Mouse (Mus musculus): Measurements from ENCODE around the gene Slc22a14. TPM values are rescaled to one million over a fixed set of nuclear protein-coding genes. Genes with fewer than 3 reads are reported as not detected.
"Not testable (repeated sequence)": the region's sequence is repeated elsewhere in the genome, so short reads cannot be mapped to it uniquely, and the experiment has no call there.

Slc22a14 gene
- total RNA-seq, 1 experiment from 2014 or later, result not detected

GRCm38 (mm10) chr9:119322289-119323259 is 42.8 kb downstream of the Slc22a14 start, which contains the start of gene Oxsr1:
Oxsr1 (minus strand) TSS chr9:119322427.
- peak; percentile 99 for DNase-seq

- no peak for DNase-seq
Observed at GRCm38 (mm10) chr9:119321392-119322229, 43.7 kb downstream of the Slc22a14 start.

GRCm38 (mm10) chr9:119320946-119321345 is 44.4 kb downstream of the Slc22a14 start:
- DNase-seq, result no peak

GRCm38 (mm10) chr9:119320446-119320845 is 44.9 kb downstream of the Slc22a14 start:
- no peak for DNase-seq

- DNase-seq, result no peak
Observed at GRCm38 (mm10) chr9:119318891-119319290, 46.5 kb downstream of the Slc22a14 start.

GRCm38 (mm10) chr9:119313096-119313495 is 52.3 kb downstream of the Slc22a14 start:
- no peak for DNase-seq

GRCm38 (mm10) chr9:119309067-119309466 is 56.3 kb downstream of the Slc22a14 start:
- DNase-seq, result no peak

- no peak for DNase-seq
Observed at GRCm38 (mm10) chr9:119305863-119306262, 59.5 kb downstream of the Slc22a14 start.

GRCm38 (mm10) chr9:119298563-119298962 is 66.8 kb downstream of the Slc22a14 start:
- DNase-seq, result no peak

- no peak for DNase-seq
Observed at GRCm38 (mm10) chr9:119297696-119298095, 67.7 kb downstream of the Slc22a14 start.

- DNase-seq, result no peak
Observed at GRCm38 (mm10) chr9:119290791-119291190, 74.6 kb downstream of the Slc22a14 start.

GRCm38 (mm10) chr9:119280894-119281682 is 84.3 kb downstream of the Slc22a14 start:
- no peak for DNase-seq

GRCm38 (mm10) chr9:119278031-119278430 is 87.3 kb downstream of the Slc22a14 start:
- no peak for DNase-seq

GRCm38 (mm10) chr9:119276321-119276720 is 89.0 kb downstream of the Slc22a14 start:
- peak; percentile 35 for DNase-seq

- not testable (repeated sequence) for DNase-seq
Observed at GRCm38 (mm10) chr9:119274814-119275213, 90.5 kb downstream of the Slc22a14 start.

GRCm38 (mm10) chr9:119271496-119271895 is 93.9 kb downstream of the Slc22a14 start:
- no peak for DNase-seq

GRCm38 (mm10) chr9:119268588-119269145 is 96.7 kb downstream of the Slc22a14 start:
- DNase-seq, result no peak

- no peak for DNase-seq
Observed at GRCm38 (mm10) chr9:119268120-119268519, 97.2 kb downstream of the Slc22a14 start.

GRCm38 (mm10) chr9:119266121-119266395 is 99.3 kb downstream of the Slc22a14 start:
- not testable (repeated sequence) for DNase-seq

- not testable (repeated sequence) for DNase-seq
Observed at GRCm38 (mm10) chr9:119265373-119266120, 99.8 kb downstream of the Slc22a14 start.

- DNase-seq, result no peak
Observed at GRCm38 (mm10) chr9:119263067-119263466, 102.3 kb downstream of the Slc22a14 start.

All from adrenal gland, postnatal 14 days (tissue).